Mouse (Mus musculus) adrenal gland, postnatal 14 days (tissue): ENCODE measurements at regions not wholly inside any gene's neighbourhood (a gene's known extent, or its start where the extent isn't known, plus 50 kb on each side); places are given as distances from the start of the nearest gene placed in this dataset.

Experiments
- DNase-seq: peaks from one replicate; pipeline ENCODE4 v3.0.0; 2021; ENCODE audit warnings: mixed read lengths

- DNase-seq = peak; percentile 59
Observed at GRCm38 (mm10) chr5:73937799-73938198, 130.4 kb downstream of the Usp46 start.

- no peak for DNase-seq
Observed at GRCm38 (mm10) chr5:73938450-73938849, 129.8 kb downstream of the Usp46 start.

- no peak for DNase-seq
Observed at GRCm38 (mm10) chr5:73942950-73943349, 125.3 kb downstream of the Usp46 start.

GRCm38 (mm10) chr5:73945671-73946070, 122.6 kb downstream of the Usp46 start:
- DNase-seq = no peak

GRCm38 (mm10) chr5:73946164-73946563, 122.1 kb downstream of the Usp46 start:
- DNase-seq = no peak

GRCm38 (mm10) chr5:73948031-73948899, 120.0 kb downstream of the Usp46 start:
- DNase-seq = no peak
